Mouse (Mus musculus) cortical plate, adult 2 months (tissue): ENCODE results near the gene Zzef1.

Source experiments
- CTCF ChIP-seq: fragments of 200-500 bp; IDR thresholded peaks from 2 replicates; pipeline ENCODE4 v1.5.1; 2011; ENCODE audit warnings: mild to moderate bottlenecking, control low read depth, low read length; ENCODE audit not compliant: insufficient read depth; ENCODE audit errors: extremely low read depth
- POLR2A ChIP-seq: fragments of 200-500 bp; IDR thresholded peaks from 2 replicates; pipeline ENCODE4 v1.6.1; 2011; ENCODE audit warnings: mild to moderate bottlenecking, low read length, control low read depth; ENCODE audit not compliant: insufficient read depth; ENCODE audit errors: extremely low read depth

GRCm38 (mm10) chr11:72892623-72893022, 96.6 kb downstream of the Zzef1 start:
- TF ChIP-seq CTCF (no peak), POLR2A (no peak)
